Mouse (Mus musculus): ENCODE measurements at regions not wholly inside any gene's neighbourhood (a gene's known extent, or its start where the extent isn't known, plus 50 kb on each side); places are given as distances from the start of the nearest gene placed in this dataset.
A peak's percentile ranks its signal among the peaks of the same experiment; 100 is the strongest.

GRCm38 (mm10) chr14:114106786-114107185, 792.4 kb downstream of the Tpm3-rs7 start:
- DNase-seq (ENCODE audit: low spot score) (no peak), ATAC-seq (ENCODE audit: insufficient number of reproducible peaks, low FRiP score, low TSS enrichment, low read depth) (no peak)
- WGBS: 76% methylated on average over 8 of the region's 8 CpGs
- Histone ChIP-seq H3K4me1 (ENCODE audit: control insufficient read depth, insufficient read depth, low read length) (no peaks in the 10 kb centered on the region), H3K4me2 (ENCODE audit: low read depth, severe bottlenecking) (no peak overlapping the region), H3K27ac (replicated peaks; ENCODE audit: low read depth, low read length) (no peak overlapping the region), H3K9ac (ENCODE audit: low read length) (no peak overlapping the region), H3K9me3 (ENCODE audit: control insufficient read depth, low read length) (no peaks in the 10 kb centered on the region), H3K27me3 (ENCODE audit: control insufficient read depth, insufficient read depth, low read length) (no peaks in the 10 kb centered on the region), H3K36me3 (ENCODE audit: control insufficient read depth, insufficient read depth, low read length) (no peaks in the 10 kb centered on the region), H3K4me3 (ENCODE audit: low read depth, low read length) (no peak overlapping the region)

- no peak overlapping the region for H3K4me2 ChIP-seq (ENCODE audit: low read depth, severe bottlenecking)
- H3K27me3 ChIP-seq (ENCODE audit: control insufficient read depth, insufficient read depth, low read length): no peaks in the 10 kb centered on the region
- no peaks in the 10 kb centered on the region for H3K9me3 ChIP-seq (ENCODE audit: control insufficient read depth, low read length)
- no peak overlapping the region for H3K9ac ChIP-seq (ENCODE audit: low read length)
- no peak overlapping the region for H3K4me3 ChIP-seq (ENCODE audit: low read depth, low read length)
- WGBS: 94% methylated on average over 2 of the region's 2 CpGs
- DNase-seq (ENCODE audit: low spot score): no peak
- H3K4me1 ChIP-seq (ENCODE audit: control insufficient read depth, insufficient read depth, low read length): no peaks in the 10 kb centered on the region
- H3K27ac ChIP-seq (replicated peaks; ENCODE audit: low read depth, low read length): no peak overlapping the region
- no peaks in the 10 kb centered on the region for H3K36me3 ChIP-seq (ENCODE audit: control insufficient read depth, insufficient read depth, low read length)
- ATAC-seq (ENCODE audit: insufficient number of reproducible peaks, low FRiP score, low TSS enrichment, low read depth): no peak
These were observed 814.1 kb downstream of the Tpm3-rs7 start for GRCm38 (mm10) chr14:114128491-114128890.

GRCm38 (mm10) chr14:114166005-114166404, 851.6 kb downstream of the Tpm3-rs7 start:
- no peaks in the 10 kb centered on the region for H3K4me1 ChIP-seq (ENCODE audit: control insufficient read depth, insufficient read depth, low read length)
- H3K27ac ChIP-seq (replicated peaks; ENCODE audit: low read depth, low read length): no peak overlapping the region
- no peak overlapping the region for H3K4me2 ChIP-seq (ENCODE audit: low read depth, severe bottlenecking)
- H3K27me3 ChIP-seq (ENCODE audit: control insufficient read depth, insufficient read depth, low read length): no peaks in the 10 kb centered on the region
- ATAC-seq (ENCODE audit: insufficient number of reproducible peaks, low FRiP score, low TSS enrichment, low read depth): no peak
- H3K9ac ChIP-seq (ENCODE audit: low read length): no peak overlapping the region
- 44% methylated on average over 4 of the region's 4 CpGs for WGBS
- H3K4me3 ChIP-seq (ENCODE audit: low read depth, low read length): no peak overlapping the region
- no peaks in the 10 kb centered on the region for H3K36me3 ChIP-seq (ENCODE audit: control insufficient read depth, insufficient read depth, low read length)
- H3K9me3 ChIP-seq (ENCODE audit: control insufficient read depth, low read length): no peaks in the 10 kb centered on the region
- no peak for DNase-seq (ENCODE audit: low spot score)

GRCm38 (mm10) chr14:114215609-114216008, 876.4 kb upstream of the Gpc5 start:
- no peak overlapping the region for H3K27ac ChIP-seq (replicated peaks; ENCODE audit: low read depth, low read length)
- ATAC-seq (ENCODE audit: insufficient number of reproducible peaks, low FRiP score, low TSS enrichment, low read depth): no peak
- H3K9me3 ChIP-seq (ENCODE audit: control insufficient read depth, low read length): no peaks in the 10 kb centered on the region
- no peaks in the 10 kb centered on the region for H3K27me3 ChIP-seq (ENCODE audit: control insufficient read depth, insufficient read depth, low read length)
- no peak overlapping the region for H3K4me2 ChIP-seq (ENCODE audit: low read depth, severe bottlenecking)
- H3K4me3 ChIP-seq (ENCODE audit: low read depth, low read length): no peak overlapping the region
- DNase-seq (ENCODE audit: low spot score): no peak
- WGBS: 89% methylated on average over 5 of the region's 5 CpGs
- no peak overlapping the region for H3K9ac ChIP-seq (ENCODE audit: low read length)
- H3K4me1 ChIP-seq (ENCODE audit: control insufficient read depth, insufficient read depth, low read length): no peaks in the 10 kb centered on the region
- no peaks in the 10 kb centered on the region for H3K36me3 ChIP-seq (ENCODE audit: control insufficient read depth, insufficient read depth, low read length)

- Histone ChIP-seq H3K4me1 (ENCODE audit: control insufficient read depth, insufficient read depth, low read length) (no peaks in the 10 kb centered on the region), H3K4me3 (ENCODE audit: low read depth, low read length) (no peak overlapping the region), H3K4me2 (ENCODE audit: low read depth, severe bottlenecking) (no peak overlapping the region), H3K27ac (replicated peaks; ENCODE audit: low read depth, low read length) (no peak overlapping the region), H3K9me3 (ENCODE audit: control insufficient read depth, low read length) (no peaks in the 10 kb centered on the region), H3K9ac (ENCODE audit: low read length) (no peak overlapping the region), H3K27me3 (ENCODE audit: control insufficient read depth, insufficient read depth, low read length) (no peaks in the 10 kb centered on the region), H3K36me3 (ENCODE audit: control insufficient read depth, insufficient read depth, low read length) (no peaks in the 10 kb centered on the region)
- 74% methylated on average over 1 of the region's 1 CpGs for WGBS
- ATAC-seq (ENCODE audit: insufficient number of reproducible peaks, low FRiP score, low TSS enrichment, low read depth) (0 out of 2 replicates have a peak, but pooled peaks have one; percentile 49), DNase-seq (ENCODE audit: low spot score) (no peak)
These were observed 871.1 kb upstream of the Gpc5 start for GRCm38 (mm10) chr14:114220868-114221267.

- DNase-seq (ENCODE audit: low spot score): no peak
- Histone ChIP-seq H3K4me1 (ENCODE audit: control insufficient read depth, insufficient read depth, low read length) (no peaks in the 10 kb centered on the region), H3K27ac (replicated peaks; ENCODE audit: low read depth, low read length) (no peak overlapping the region), H3K4me3 (ENCODE audit: low read depth, low read length) (no peak overlapping the region), H3K27me3 (ENCODE audit: control insufficient read depth, insufficient read depth, low read length) (no peaks in the 10 kb centered on the region), H3K36me3 (ENCODE audit: control insufficient read depth, insufficient read depth, low read length) (no peaks in the 10 kb centered on the region), H3K4me2 (ENCODE audit: low read depth, severe bottlenecking) (no peak overlapping the region), H3K9me3 (ENCODE audit: control insufficient read depth, low read length) (no peaks in the 10 kb centered on the region), H3K9ac (ENCODE audit: low read length) (no peak overlapping the region)
- 97% methylated on average over 2 of the region's 2 CpGs for WGBS
- no peak for ATAC-seq (ENCODE audit: insufficient number of reproducible peaks, low FRiP score, low TSS enrichment, low read depth)
These were observed 861.3 kb upstream of the Gpc5 start for GRCm38 (mm10) chr14:114230711-114231110.

GRCm38 (mm10) chr14:114255037-114255436, 837.0 kb upstream of the Gpc5 start:
- DNase-seq (ENCODE audit: low spot score) (no peak), ATAC-seq (ENCODE audit: insufficient number of reproducible peaks, low FRiP score, low TSS enrichment, low read depth) (no peak)
- H3K27me3 ChIP-seq (ENCODE audit: control insufficient read depth, insufficient read depth, low read length): no peaks in the 10 kb centered on the region
- no peak overlapping the region for H3K4me2 ChIP-seq (ENCODE audit: low read depth, severe bottlenecking)
- no peaks in the 10 kb centered on the region for H3K4me1 ChIP-seq (ENCODE audit: control insufficient read depth, insufficient read depth, low read length)
- H3K9ac ChIP-seq (ENCODE audit: low read length): no peak overlapping the region
- no peak overlapping the region for H3K4me3 ChIP-seq (ENCODE audit: low read depth, low read length)
- no peaks in the 10 kb centered on the region for H3K36me3 ChIP-seq (ENCODE audit: control insufficient read depth, insufficient read depth, low read length)
- H3K9me3 ChIP-seq (ENCODE audit: control insufficient read depth, low read length): no peaks in the 10 kb centered on the region
- H3K27ac ChIP-seq (replicated peaks; ENCODE audit: low read depth, low read length): no peak overlapping the region
- 88% methylated on average over 2 of the region's 2 CpGs for WGBS

GRCm38 (mm10) chr14:114261657-114262056, 830.4 kb upstream of the Gpc5 start:
- H3K27me3 ChIP-seq (ENCODE audit: control insufficient read depth, insufficient read depth, low read length): no peaks in the 10 kb centered on the region
- H3K4me1 ChIP-seq (ENCODE audit: control insufficient read depth, insufficient read depth, low read length): no peaks in the 10 kb centered on the region
- no peak for ATAC-seq (ENCODE audit: insufficient number of reproducible peaks, low FRiP score, low TSS enrichment, low read depth)
- H3K4me2 ChIP-seq (ENCODE audit: low read depth, severe bottlenecking): no peak overlapping the region
- H3K27ac ChIP-seq (replicated peaks; ENCODE audit: low read depth, low read length): no peak overlapping the region
- WGBS: 81% methylated on average over 2 of the region's 2 CpGs
- no peaks in the 10 kb centered on the region for H3K36me3 ChIP-seq (ENCODE audit: control insufficient read depth, insufficient read depth, low read length)
- no peak overlapping the region for H3K9ac ChIP-seq (ENCODE audit: low read length)
- no peak for DNase-seq (ENCODE audit: low spot score)
- H3K4me3 ChIP-seq (ENCODE audit: low read depth, low read length): no peak overlapping the region
- no peaks in the 10 kb centered on the region for H3K9me3 ChIP-seq (ENCODE audit: control insufficient read depth, low read length)

- Histone ChIP-seq H3K9me3 (ENCODE audit: control insufficient read depth, low read length) (no peaks in the 10 kb centered on the region), H3K4me2 (ENCODE audit: low read depth, severe bottlenecking) (no peak overlapping the region), H3K4me1 (ENCODE audit: control insufficient read depth, insufficient read depth, low read length) (no peaks in the 10 kb centered on the region), H3K36me3 (ENCODE audit: control insufficient read depth, insufficient read depth, low read length) (no peaks in the 10 kb centered on the region), H3K27me3 (ENCODE audit: control insufficient read depth, insufficient read depth, low read length) (no peaks in the 10 kb centered on the region), H3K4me3 (ENCODE audit: low read depth, low read length) (no peak overlapping the region), H3K9ac (ENCODE audit: low read length) (no peak overlapping the region), H3K27ac (replicated peaks; ENCODE audit: low read depth, low read length) (no peak overlapping the region)
- ATAC-seq (ENCODE audit: insufficient number of reproducible peaks, low FRiP score, low TSS enrichment, low read depth): no peak
- 89% methylated on average over 6 of the region's 6 CpGs for WGBS
- DNase-seq (ENCODE audit: low spot score): no peak
These were observed 791.4 kb upstream of the Gpc5 start for GRCm38 (mm10) chr14:114300611-114301010.
